ENCODE assay signal across 8 mouse cellular contexts in genomic region chr2:163101646-163102203, GRCm38 (mm10). TPM values are rescaled to one million over a fixed set of nuclear protein-coding genes. Genes with fewer than 3 reads are reported as not detected.
DNase-seq lines count a peak whose midpoint lies in the region; ATAC-seq lines count a peak whose summit lies in the region.

No protein-coding gene starts in this region.

- peak; percentile 58 for DNase-seq in liver
- DNase-seq in cerebellum, postnatal 36 days: peak; percentile 57 to 60
- DNase-seq in gastrocnemius, postnatal 10 days: peak; percentile 77
- peak; percentile 43 for DNase-seq in kidney, adult 9 months
- peak; percentile 67 for DNase-seq in liver, embryonic 11.5 days (ENCODE audit: low spot score)
- DNase-seq in thymus, postnatal 14 days: peak; percentile 78

- no peak overlapping the region for H3K4me3 ChIP-seq in liver, embryonic 12.5 days
- no peak overlapping the region for H3K4me3 ChIP-seq in liver, embryonic 11.5 days (ENCODE audit: low read depth, low read length)
- H3K4me3 ChIP-seq in neural tube, embryonic 13.5 days: no peak overlapping the region

- H3K4me1 ChIP-seq in liver, embryonic 12.5 days: no peaks in the 10 kb centered on the region; the same call in 1 of the 2 replicates
- H3K4me1 ChIP-seq in liver, embryonic 11.5 days (replicated peaks; ENCODE audit: control insufficient read depth, insufficient read depth, low read length): 0 out of 2 replicates have a peak, but pooled peaks cover 3% of the 10 kb centered on the region
- H3K4me1 ChIP-seq in neural tube, embryonic 13.5 days (replicated peaks): peaks cover 18% of the 10 kb centered on the region

- H3K27me3 ChIP-seq in liver, embryonic 12.5 days (replicated peaks): peaks cover 7% of the 10 kb centered on the region; the same call in 1 of the 2 replicates
- 0 out of 2 replicates have a peak, but pooled peaks cover 2% of the 10 kb centered on the region for H3K27me3 ChIP-seq in liver, embryonic 11.5 days (replicated peaks; ENCODE audit: control insufficient read depth, insufficient read depth, low read length)
- peaks cover 69% of the 10 kb centered on the region for H3K27me3 ChIP-seq in neural tube, embryonic 13.5 days

- no peak overlapping the region for H3K9ac ChIP-seq in liver, embryonic 12.5 days
- H3K9ac ChIP-seq in liver, embryonic 11.5 days (ENCODE audit: low read depth, low read length): no peak overlapping the region
- no peak overlapping the region for H3K9ac ChIP-seq in neural tube, embryonic 13.5 days

- H3K9me3 ChIP-seq in liver, embryonic 12.5 days (replicated peaks): no peaks in the 10 kb centered on the region
- H3K9me3 ChIP-seq in liver, embryonic 11.5 days (ENCODE audit: control insufficient read depth, low read length): no peaks in the 10 kb centered on the region
- no peaks in the 10 kb centered on the region for H3K9me3 ChIP-seq in neural tube, embryonic 13.5 days

- H3K27ac ChIP-seq in liver, embryonic 12.5 days: no peak overlapping the region
- H3K27ac ChIP-seq in liver, embryonic 11.5 days (ENCODE audit: low read depth, low read length): no peak overlapping the region
- no peak overlapping the region for H3K27ac ChIP-seq in neural tube, embryonic 13.5 days (replicated peaks)

- no peak overlapping the region for H3K4me2 ChIP-seq in liver, embryonic 12.5 days
- no peak overlapping the region for H3K4me2 ChIP-seq in liver, embryonic 11.5 days
- no peak overlapping the region for H3K4me2 ChIP-seq in neural tube, embryonic 13.5 days

- no peak for ATAC-seq in liver, embryonic 12.5 days
- ATAC-seq in liver, embryonic 11.5 days (replicated peaks; ENCODE audit: low FRiP score): no peak
- ATAC-seq in neural tube, embryonic 13.5 days (ENCODE audit: low read depth): 0 out of 2 replicates have a peak, but pooled peaks have one; percentile 13

- WGBS in liver, embryonic 12.5 days (ENCODE audit: insufficient replicate concordance): 9% methylated on average over 10 of the region's 10 CpGs
- WGBS in liver, embryonic 11.5 days: 9% methylated on average over 10 of the region's 10 CpGs
- WGBS in neural tube, embryonic 13.5 days: 5% methylated on average over 10 of the region's 10 CpGs

- H3K36me3 ChIP-seq in liver, embryonic 12.5 days: no peaks in the 10 kb centered on the region
- H3K36me3 ChIP-seq in liver, embryonic 11.5 days (ENCODE audit: control insufficient read depth, insufficient read depth, low read length): no peaks in the 10 kb centered on the region
- H3K36me3 ChIP-seq in neural tube, embryonic 13.5 days: no peaks in the 10 kb centered on the region

RNA-seq across cellular contexts. Expression of gene Gtsf1l, which starts 14.1 kb away (rescaled TPM):
- polyA plus RNA-seq in liver, embryonic 12.5 days (2016; fragmentation: Nextera tagmentation; extraction: Ambion mirVana): not detected in 2 replicates
- total RNA-seq in gastrocnemius, postnatal 10 days (2021): not detected
- not detected in 2 replicates for polyA plus RNA-seq in liver, embryonic 11.5 days (2014; fragmentation: Nextera tagmentation; extraction: Ambion mirVana)
- polyA plus RNA-seq in neural tube, embryonic 13.5 days (2015; fragmentation: Nextera tagmentation; extraction: Ambion mirVana): not detected in 2 replicates

RNA-seq across cellular contexts. Expression of gene Mybl2, which starts 47.2 kb away (rescaled TPM):
- polyA plus RNA-seq in liver, embryonic 12.5 days (2016; fragmentation: Nextera tagmentation; extraction: Ambion mirVana): 71.7 and 72.8 TPM in 2 replicates
- total RNA-seq in gastrocnemius, postnatal 10 days (2021): 1 to 10 TPM; 4.5 to 4.9 TPM
- polyA plus RNA-seq in liver, embryonic 11.5 days (2014; fragmentation: Nextera tagmentation; extraction: Ambion mirVana): 69.2 and 70.9 TPM in 2 replicates
- polyA plus RNA-seq in neural tube, embryonic 13.5 days (2015; fragmentation: Nextera tagmentation; extraction: Ambion mirVana): 4.2 and 4.9 TPM in 2 replicates

Comparison
In these comparisons a context has a peak if more than half of its experiments do, and no peak if none do; other contexts are left out.
1. RNA of gene Mybl2, which starts 47.2 kb away (polyA plus RNA-seq): 71.7 to 72.8 TPM in liver, embryonic 12.5 days and 69.2 to 70.9 TPM in liver, embryonic 11.5 days; 4.2 to 4.9 TPM in neural tube, embryonic 13.5 days; every median in the first group is over 10 times any median in the second.
2. Peak in every context shown above with its lines, with median percentiles within 50 percentile points of each other: DNase-seq.